Mouse (Mus musculus): Measurements from ENCODE around the gene Ifnlr1.

- TF ChIP-seq CTCF (conservative IDR thresholded peaks at IDR 0.05; ENCODE audit: insufficient read depth, insufficient read length, low read depth, low read length) (no peak), POLR2A (IDR thresholded peaks at IDR 0.05; ENCODE audit: low read depth, low read length) (no peak)
Observed at GRCm38 (mm10) chr4:135726416-135726815, 40.3 kb downstream of the Ifnlr1 start.
